Mouse (Mus musculus): ENCODE measurements around the gene Os9.
A peak's percentile ranks its signal among the peaks of the same experiment; 100 is the strongest.
"Not testable (repeated sequence)": the region's sequence is repeated elsewhere in the genome, so short reads cannot be mapped to it uniquely, and the experiment has no call there.

Os9 gene

DNA sequence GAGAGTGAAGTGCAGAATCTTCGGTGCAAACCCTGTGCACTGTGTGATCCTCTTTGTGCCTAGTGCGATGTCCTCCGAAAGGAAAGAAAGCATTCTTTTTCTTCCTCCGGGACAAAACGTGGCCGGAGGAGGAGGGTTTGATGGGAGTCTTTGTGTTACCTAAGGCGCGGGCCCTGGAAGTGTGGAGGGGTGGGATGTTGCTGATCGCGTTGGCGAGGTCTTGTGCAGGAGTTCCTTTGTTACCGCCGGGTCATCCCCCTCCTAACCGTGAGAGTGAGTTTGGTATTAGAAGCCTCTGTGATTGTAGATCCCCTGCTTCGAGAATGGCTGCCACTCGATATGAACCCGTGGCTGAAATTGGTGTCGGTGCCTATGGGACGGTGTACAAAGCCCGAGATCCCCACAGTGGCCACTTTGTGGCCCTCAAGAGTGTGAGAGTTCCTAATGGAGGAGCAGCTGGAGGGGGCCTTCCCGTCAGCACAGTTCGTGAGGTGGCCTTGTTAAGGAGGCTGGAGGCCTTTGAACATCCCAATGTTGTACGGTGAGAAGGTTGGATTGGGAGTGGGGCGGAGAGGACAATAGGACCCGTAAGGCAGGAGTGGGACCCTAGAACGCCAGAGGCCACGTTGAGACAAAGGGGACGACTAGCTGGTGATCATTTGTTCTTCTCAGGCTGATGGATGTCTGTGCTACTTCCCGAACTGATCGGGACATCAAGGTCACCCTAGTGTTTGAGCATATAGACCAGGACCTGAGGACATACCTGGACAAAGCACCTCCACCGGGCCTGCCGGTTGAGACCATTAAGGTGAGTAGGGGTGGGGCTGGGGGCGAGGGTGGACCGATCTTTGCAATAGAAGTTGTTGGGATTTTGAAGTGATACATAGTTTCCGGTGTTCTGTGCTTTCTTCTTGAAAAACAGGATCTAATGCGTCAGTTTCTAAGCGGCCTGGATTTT is 56.7 kb downstream of the Os9 start:
- peak; percentile 52 for DNase-seq (ENCODE audit: extremely low spot score)

DNA sequence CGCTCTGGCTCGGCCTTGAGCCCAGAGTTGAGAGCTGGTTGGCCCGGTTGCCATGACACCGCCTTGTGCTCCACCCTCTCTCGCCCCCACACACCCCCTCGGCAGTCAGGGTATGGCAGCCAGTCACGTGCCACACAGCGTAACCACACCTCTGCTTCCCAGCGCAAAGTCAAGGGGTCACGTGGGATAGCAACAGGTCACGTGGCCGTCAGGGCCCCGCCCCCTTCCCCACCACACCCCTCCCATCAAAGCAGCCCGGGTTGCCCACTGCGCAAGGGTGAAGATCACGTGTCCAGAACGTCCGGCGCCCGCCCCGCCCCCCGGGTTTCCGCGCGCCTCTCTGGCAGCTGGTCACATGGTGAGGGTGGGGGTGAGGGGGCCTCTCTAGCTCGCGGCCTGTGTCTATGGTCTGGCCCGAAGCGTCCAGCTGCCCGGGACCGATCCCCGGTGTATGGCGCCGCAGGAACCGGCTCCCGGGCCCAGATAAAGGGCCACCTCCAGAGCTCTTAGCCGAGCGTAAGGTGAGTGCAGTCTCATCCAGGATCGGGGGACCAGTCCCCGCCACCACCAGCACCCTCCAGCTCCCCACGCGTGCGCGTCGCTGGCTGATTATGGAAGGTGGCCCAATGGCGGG is 57.6 kb downstream of the Os9 start, which contains the start of gene Cdk4:
Gene Cdk4, plus strand, starts transcription at position 296 of the 634 bp plus-strand sequence.
- DNase-seq (ENCODE audit: extremely low spot score): peak; percentile 100

DNA sequence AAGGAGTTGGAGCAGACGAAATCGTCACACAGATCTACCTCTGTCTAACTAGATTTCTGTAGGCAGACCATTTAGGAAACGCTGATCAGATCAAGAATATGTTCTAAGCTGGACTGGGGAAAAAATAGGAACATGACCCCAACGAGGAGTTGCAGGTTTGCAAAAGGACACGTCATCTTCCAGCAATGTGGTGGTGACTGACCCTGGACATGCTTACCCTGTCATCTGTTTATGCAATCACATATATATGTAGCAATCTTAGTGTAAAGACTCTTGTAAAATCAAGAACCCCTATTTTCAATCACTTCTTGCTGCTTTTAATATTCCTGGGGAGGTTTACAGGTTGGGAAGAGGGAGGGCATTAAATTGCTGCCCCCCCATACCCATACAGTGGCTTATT is 58.4 kb downstream of the Os9 start:
- DNase-seq (ENCODE audit: extremely low spot score): no peak

DNA sequence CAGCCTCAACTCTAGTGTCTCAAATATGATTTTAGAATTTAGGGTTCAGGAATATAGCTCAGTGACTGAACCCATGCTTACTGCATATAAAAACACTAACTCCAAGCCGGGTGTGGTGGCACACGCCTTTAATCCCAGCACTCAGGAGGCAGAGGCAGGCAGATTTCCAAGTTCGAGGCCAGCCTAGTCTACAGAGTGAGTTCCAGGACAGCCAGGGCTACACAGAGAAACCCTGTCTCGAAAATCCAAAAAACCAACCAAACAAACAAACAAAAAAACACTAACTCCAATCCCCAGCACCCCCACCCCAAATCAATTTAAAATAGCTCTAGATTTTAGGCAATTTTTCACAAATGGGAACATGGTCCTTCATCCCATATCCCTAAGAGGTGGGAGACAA is 58.8 kb downstream of the Os9 start:
- DNase-seq (ENCODE audit: extremely low spot score): not testable (repeated sequence)

DNA sequence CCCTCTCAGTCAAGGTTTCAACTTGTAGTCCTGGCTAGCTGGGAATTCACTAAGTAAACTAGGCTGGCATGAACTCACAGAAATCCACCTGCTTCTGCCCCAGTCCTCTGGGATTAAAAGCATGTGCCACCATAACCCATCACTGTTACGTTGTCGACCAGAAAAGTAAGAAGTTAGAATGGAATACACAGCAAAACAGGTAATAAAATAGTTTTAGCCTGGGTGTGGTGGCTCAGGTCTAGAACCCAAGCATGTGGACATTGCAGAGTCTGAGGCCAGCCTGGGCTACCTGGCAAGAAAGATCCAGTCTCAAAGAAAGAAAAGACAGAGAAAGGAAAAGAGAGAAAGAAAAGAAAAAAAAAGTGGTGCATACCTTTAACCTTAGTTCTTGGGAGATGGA is 59.4 kb downstream of the Os9 start:
- DNase-seq (ENCODE audit: extremely low spot score): no peak

DNA sequence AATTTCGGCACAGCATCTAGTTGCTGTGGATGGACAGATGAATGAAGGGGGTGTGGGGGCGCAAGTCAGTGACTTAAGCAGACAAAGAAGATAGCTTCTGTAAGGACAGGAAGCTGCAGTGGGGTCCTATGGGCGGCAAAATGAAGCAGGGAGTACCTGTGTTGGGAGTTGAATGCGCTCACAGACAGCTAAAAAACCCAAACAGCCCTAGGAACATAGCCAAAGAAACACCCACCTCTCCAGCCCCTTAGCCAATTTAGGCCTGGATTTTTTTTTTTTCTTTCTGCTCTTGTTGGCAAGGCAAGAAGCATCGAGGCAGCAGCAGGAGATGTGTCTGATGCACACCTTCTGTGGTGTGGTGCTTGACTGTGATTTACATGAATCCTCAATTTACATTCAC is 59.8 kb downstream of the Os9 start:
- no peak for DNase-seq (ENCODE audit: extremely low spot score)

DNA sequence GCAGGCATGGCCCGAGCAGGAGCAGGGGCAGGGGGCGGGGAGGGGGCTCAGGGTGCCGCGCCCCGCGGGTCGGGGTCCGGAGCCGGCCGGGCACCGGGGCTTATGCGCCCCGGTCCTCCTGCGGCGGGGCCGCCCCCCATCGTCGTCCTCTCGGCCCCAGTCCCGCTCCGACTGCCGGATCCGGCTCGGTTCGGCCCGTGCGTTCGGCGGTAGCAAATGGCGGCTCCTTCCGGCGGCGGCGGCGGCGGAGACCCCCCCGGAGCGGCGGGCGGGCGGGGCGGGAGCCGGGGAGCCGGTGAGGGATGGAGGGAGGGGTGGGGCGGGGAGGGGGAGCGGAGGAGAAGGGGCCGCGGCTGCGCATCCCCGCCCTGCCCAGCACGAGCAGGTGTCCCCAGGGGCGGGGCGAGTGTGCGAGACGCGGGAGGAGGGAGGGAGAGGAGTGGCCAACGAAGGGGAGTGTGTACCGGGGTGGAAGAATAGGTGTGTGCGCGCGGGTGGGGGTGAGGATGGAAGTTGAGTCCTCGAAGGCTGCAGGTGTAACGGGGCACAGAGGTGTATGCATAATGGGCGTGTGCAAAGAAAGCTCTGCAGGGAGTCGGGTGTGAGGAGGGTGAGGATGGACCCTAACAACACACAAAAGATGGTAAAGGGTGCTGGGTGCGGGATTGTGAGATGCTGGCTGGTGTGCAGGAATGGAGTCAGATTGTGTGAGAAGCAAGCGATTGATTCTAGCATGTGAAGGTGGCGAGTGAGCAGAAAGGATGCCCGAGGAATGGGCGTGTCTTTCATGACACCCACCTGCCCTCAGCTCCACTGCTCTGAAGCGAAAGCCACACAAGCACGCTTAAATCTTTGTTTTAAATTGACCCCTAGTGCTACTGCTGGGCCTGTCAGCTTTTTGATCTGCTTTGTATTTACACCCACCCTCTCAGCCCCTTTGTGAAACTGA is 60.7 kb downstream of the Os9 start, which contains the start of gene March9:
Gene March9, minus strand, starts transcription at position 217 of the 949 bp plus-strand sequence.
- DNase-seq (ENCODE audit: extremely low spot score): peak; percentile 72

DNA sequence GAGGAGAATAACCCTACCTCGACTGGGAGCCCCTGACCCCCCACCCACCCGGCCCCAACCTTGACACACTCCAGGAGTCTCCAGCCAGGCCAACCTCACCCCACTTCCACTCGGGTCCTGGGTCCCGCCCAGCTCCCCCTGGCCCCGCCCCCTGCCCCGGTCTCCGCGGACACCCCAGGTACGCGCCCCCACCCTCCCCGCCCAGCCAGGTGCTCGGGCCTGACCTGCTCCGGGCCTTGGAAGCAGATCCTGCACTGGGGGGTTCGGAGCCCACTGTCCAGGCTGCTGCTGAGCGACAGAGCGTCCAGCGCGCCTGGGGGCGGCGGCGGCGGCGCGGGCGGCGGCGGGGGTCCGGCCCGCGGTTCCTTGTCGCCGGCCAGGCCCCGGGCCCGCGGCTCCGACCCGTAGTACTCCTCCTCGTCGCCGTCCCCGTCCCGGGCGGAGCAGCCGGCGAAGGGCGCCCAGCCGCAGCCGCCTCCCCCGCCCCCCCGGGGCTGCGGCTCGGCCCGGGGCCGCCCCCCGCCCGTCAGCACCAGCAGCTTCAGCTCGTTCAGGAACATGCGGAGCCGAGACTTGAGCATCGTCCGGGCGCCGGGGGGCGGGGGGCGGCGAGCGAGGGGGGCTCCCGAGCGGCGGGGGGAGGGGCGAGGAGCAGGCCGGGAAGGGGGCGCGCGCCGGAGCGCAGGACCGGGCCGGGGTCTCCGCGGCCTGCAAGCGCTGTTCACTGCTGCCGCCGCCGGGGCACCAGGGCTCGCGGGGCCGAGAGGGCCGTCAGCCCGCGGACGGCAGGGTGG is 61.6 kb downstream of the Os9 start:
- DNase-seq (ENCODE audit: extremely low spot score): peak; percentile 56

DNA sequence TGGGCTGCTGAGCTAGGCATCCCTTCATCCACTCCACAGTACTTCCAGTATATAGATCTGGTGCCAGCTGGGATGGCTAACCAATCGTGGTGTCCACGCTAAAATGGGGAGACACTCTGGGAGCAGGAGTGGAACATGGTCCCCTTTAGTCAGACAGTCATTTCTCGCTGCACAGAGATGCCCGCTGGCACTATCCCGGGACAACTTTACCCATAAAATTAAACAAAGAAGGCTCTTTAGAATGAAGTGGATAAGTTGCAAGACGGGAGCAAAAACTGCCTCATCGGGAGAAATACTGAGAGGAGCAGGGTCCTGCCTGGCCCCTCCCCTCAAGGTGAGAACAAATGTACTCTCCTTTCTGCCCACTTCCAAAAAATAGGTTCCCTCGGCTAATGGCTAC is 62.2 kb downstream of the Os9 start:
- peak; percentile 10 for DNase-seq (ENCODE audit: extremely low spot score)

DNA sequence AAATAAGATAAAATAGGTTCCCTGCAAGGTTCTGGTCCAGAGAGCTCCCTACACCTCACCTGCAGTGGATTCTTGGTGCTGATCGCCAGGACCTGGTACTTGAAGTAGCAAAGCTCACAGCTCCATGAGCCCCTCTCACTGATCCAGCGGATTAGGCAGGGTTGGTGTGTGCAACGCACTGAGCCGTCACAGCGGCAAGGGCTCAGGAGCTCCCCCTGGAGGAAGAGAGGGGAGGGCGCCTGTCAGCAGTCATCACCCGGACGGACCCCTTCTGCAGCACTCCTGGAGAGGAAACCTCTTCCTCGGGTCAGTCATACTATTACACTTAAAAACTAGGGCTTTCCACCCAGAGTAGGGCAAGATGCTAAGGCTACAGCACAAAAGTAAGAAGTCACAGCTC is 62.8 kb downstream of the Os9 start:
- peak; percentile 87 for DNase-seq (ENCODE audit: extremely low spot score)

DNA sequence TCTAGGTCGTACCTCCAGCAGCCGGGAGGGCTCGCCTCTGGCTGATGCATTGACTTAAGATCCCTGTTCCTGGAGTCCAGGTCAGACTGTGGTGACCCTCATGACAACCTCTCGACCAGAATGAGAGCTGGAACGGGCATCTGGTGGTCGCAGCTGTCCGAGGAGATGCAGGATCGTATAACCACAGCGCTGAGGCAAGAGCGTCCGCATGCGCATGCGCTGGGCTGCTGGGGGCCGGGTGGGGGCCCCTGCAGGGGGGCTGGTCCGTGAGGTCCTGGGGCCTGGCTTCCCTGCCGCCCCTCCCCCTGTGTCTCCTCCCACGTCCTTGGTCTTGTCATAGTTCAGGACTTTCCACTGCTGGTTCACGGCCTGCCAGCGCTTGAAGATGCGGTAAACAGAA is 64.4 kb downstream of the Os9 start:
- DNase-seq (ENCODE audit: extremely low spot score): no peak

DNA sequence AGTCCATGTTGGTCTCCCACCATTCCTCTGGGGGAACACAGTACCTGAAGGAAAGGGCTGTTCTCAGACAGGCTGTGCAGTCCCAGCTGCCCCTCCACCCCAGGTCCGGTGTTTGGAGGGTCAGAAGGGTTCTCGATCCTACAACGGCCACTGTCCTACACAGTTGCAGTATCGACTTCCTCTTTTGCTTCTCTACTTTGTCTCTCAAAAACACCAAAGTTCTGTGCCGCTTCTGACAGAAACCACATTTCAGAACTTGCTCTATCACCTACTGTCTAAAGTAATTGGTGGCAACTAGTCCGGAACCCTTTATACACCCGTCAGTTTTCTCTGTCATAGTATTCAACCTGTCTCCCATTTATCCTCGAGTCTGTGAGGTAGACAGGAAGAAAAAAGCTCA is 65.5 kb downstream of the Os9 start:
- DNase-seq (ENCODE audit: extremely low spot score): no peak

DNA sequence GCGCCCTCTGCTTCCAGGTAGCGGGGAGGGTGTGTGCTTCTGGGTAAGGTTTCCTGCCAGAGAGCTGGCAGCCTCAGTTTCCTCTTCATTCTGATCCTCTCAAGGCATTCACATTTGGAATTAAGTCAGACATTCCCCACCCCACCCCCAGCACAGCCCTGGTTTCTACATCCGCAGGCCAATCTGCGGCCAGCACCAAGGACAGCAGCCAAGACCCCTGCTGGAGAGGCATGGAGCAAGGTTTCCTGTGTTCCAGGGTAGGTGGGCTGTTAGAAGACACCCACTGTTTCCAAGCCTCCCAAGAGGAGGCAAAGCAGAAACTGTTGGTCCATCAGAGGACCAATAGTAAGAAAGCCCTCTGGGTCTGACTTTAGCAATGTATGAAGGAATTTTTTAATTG is 66.3 kb downstream of the Os9 start:
- DNase-seq (ENCODE audit: extremely low spot score): no peak

DNA sequence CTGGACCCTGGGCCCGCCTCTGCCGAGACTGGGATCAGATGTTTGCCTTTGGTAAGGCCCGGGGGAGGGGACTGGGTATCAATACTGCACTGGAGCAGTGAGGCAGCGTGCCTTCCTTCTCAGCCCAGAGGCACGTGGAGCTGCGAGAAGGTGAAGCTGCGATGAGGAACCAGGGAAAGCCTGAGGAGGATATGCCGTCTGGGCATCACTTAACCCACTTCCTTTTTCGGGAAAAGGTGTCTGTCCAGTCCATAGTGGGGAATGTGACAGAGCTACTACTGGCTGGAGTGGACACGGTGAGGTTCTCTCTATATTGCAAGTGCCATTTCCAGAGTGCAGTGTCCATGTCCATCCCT is 70.8 kb downstream of the Os9 start:
- DNase-seq (ENCODE audit: extremely low spot score): no peak

DNA sequence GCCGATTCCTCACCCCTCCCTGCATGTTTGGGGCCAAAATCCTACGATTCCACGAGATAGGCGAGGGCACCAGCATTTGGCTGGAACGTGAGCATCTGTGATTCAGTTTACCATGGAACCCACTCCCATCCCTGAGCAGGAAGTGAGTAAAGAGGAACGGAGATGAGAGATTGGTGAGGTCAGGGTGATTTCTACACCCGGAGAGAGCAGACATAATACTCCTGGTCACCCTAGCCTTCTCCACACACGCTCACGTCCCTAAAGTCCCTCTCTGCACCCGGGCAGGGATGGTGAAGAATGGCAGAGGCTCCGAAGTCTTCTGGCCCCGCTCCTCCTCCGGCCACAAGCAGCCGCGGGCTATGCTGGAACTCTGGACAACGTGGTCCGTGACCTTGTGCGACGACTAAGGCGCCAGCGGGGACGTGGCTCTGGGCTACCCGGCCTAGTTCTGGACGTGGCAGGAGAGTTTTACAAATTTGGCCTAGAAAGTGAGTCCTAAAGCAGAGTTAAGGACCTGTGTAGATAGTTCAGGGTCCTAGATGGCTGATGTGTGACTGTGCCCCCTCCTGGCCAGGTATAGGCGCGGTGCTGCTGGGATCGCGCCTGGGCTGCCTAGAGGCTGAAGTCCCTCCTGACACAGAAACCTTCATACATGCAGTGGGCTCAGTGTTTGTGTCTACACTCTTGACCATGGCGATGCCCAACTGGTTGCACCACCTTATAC is 71.4 kb downstream of the Os9 start:
- DNase-seq (ENCODE audit: extremely low spot score): no peak

DNA sequence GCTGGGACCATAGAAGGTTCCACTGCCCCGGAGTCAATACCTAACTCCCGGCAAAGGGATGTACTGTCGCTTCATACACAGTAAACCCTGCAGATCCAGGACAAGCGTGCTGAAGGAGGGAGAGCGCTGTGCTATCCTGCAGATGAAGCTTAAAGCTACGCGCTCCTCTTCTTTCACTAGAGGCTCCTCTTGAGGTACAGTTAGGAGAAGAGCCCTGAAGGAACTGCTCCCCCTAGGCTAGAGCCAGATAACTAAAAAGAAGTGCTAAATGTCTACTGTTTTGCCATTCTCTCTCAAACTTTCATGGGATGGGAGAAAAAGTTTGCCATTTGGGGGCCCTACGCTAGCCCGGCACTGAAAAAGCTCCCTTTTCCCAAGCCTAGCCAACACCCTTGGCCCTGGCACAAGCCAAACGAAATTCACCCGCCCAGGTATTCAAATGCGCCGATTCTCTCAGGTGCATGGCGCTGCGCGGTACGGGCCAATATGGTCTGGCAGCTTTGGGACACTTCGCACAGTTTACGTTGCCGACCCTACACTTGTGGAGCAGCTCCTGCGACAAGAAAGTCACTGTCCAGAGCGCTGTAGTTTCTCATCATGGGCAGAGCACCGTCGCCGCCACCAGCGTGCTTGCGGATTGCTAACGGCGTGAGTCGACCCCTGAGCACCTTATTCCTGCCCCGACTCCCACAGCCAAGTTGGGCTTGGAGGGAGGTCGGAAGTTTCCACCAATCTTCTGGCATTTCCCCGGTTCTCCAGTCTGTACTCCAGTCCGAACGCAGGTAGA is 72.1 kb downstream of the Os9 start:
- DNase-seq (ENCODE audit: extremely low spot score): no peak

DNA sequence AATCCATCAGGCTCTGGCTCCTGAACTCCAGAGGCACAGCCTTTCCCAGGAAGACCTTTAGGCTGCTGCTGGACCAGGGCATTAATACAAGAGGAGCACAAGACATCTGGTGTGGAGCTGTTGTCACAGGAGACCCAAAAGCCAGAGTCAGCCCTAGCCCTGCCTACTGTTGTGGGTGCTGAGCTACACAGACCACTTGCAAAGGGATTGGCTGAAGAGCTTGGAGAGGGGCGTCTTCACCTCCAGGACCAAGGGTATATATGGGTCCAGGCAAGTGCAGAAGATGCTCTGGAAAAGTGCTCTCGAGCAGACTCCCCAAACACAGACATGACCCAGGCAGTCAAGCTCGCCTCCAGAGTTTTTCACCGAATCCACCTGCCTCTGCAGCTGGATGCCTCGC is 73.0 kb downstream of the Os9 start, which contains the start of gene Cyp27b1:
Gene Cyp27b1, plus strand, starts transcription at position 297 of the 400 bp plus-strand sequence.
- DNase-seq (ENCODE audit: extremely low spot score): no peak
